In the genomic region with DNA sequence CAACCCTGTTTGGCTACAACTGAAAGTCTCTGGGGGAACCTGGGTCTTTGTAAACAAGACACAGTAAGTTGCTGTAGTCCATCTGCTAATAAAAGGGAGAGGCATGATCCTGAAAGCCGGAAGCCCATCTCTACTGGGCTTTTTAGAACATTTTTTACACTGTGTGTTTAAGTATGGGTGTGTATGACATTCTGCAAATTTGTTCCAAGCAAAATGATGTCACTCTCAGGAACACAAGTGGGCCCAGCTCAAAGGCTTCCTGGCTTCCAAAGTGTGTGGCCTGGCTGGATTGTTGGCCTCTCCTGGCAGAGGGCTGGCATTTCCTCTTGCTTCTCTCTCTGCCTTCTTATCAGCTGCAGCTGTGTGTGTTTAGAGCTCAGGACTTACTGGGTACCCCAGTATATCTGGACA, we compare ENCODE assay signal across 10 mouse cellular contexts. TPM values are rescaled to one million over a fixed set of nuclear protein-coding genes. Genes with fewer than 3 reads are reported as not detected.
A peak's percentile ranks its signal among the peaks of the same experiment; 100 is the strongest.
DNase-seq lines count a peak whose midpoint lies in the region; ATAC-seq and TF ChIP-seq lines count a peak whose summit lies in the region.
"Had no signal": no experiment of that assay in that cellular context is flagged by ENCODE, and none has a peak within 500 bp of the region (broad histone marks: within the 10 kb centered on the region; RNA-seq: fewer than 3 reads in every experiment).

No protein-coding gene starts in this region.

- no peak overlapping the region for H3K9ac ChIP-seq in embryonic facial prominence, embryonic 12.5 days
- H3K9ac ChIP-seq in intestine, postnatal 0 days (ENCODE audit: low read depth, low read length): no peak overlapping the region
- H3K9ac ChIP-seq in forebrain, embryonic 15.5 days (replicated peaks): no peak overlapping the region
- no peak overlapping the region for H3K9ac ChIP-seq in midbrain, embryonic 15.5 days

- H3K36me3 ChIP-seq in embryonic facial prominence, embryonic 12.5 days: peaks cover 13% of the 10 kb centered on the region
- H3K36me3 ChIP-seq in embryonic facial prominence, embryonic 10.5 days (replicated peaks): peaks cover 20% of the 10 kb centered on the region
- H3K36me3 ChIP-seq in intestine, postnatal 0 days (ENCODE audit: control insufficient read depth, insufficient read depth): peaks cover 17% of the 10 kb centered on the region; the same call in 1 of the 2 replicates
- H3K36me3 ChIP-seq in forebrain, embryonic 15.5 days: no peaks in the 10 kb centered on the region
- no peaks in the 10 kb centered on the region for H3K36me3 ChIP-seq in midbrain, embryonic 15.5 days (replicated peaks)

- no peaks in the 10 kb centered on the region for H3K9me3 ChIP-seq in embryonic facial prominence, embryonic 12.5 days
- no peaks in the 10 kb centered on the region for H3K9me3 ChIP-seq in embryonic facial prominence, embryonic 10.5 days
- H3K9me3 ChIP-seq in intestine, postnatal 0 days (ENCODE audit: control insufficient read depth): no peaks in the 10 kb centered on the region
- H3K9me3 ChIP-seq in forebrain, embryonic 15.5 days: no peaks in the 10 kb centered on the region
- no peaks in the 10 kb centered on the region for H3K9me3 ChIP-seq in midbrain, embryonic 15.5 days
- H3K9me3 ChIP-seq: forebrain, embryonic 10.5 days had no signal

- DNase-seq in embryonic facial prominence, embryonic 10.5 days (ENCODE audit: low spot score): no peak
- DNase-seq in lung, postnatal 4 days: peak; percentile 69 to 77
- DNase-seq in testis, postnatal 14 days (ENCODE audit: low spot score): no peak
- DNase-seq: adrenal gland, postnatal 10 days had no signal

- H3K4me3 ChIP-seq in embryonic facial prominence, embryonic 12.5 days: no peak overlapping the region
- H3K4me3 ChIP-seq in embryonic facial prominence, embryonic 10.5 days: no peak overlapping the region
- no peak overlapping the region for H3K4me3 ChIP-seq in embryonic fibroblast, embryonic 13.5 days (ENCODE audit: insufficient read depth, low read length)
- no peak overlapping the region for H3K4me3 ChIP-seq in intestine, postnatal 0 days (ENCODE audit: low read depth, low read length)
- H3K4me3 ChIP-seq in forebrain, embryonic 15.5 days: no peak overlapping the region
- no peak overlapping the region for H3K4me3 ChIP-seq in midbrain, embryonic 15.5 days

- no peak for TF ChIP-seq CTCF in embryonic fibroblast, embryonic 13.5 days (IDR thresholded peaks at IDR 0.05; ENCODE audit: borderline replicate concordance, insufficient read depth, low read length)
- no peak for TF ChIP-seq CTCF in intestine, postnatal 0 days (IDR thresholded peaks at IDR 0.05; ENCODE audit: low read depth)

- no peaks in the 10 kb centered on the region for H3K27me3 ChIP-seq in embryonic facial prominence, embryonic 12.5 days
- no peaks in the 10 kb centered on the region for H3K27me3 ChIP-seq in embryonic facial prominence, embryonic 10.5 days (replicated peaks; ENCODE audit: low read depth, poor library complexity, severe bottlenecking)
- no peaks in the 10 kb centered on the region for H3K27me3 ChIP-seq in intestine, postnatal 0 days (replicated peaks; ENCODE audit: control insufficient read depth, insufficient read depth, low read length)
- no peaks in the 10 kb centered on the region for H3K27me3 ChIP-seq in forebrain, embryonic 15.5 days
- H3K27me3 ChIP-seq in midbrain, embryonic 15.5 days (replicated peaks): no peaks in the 10 kb centered on the region

- WGBS in embryonic facial prominence, embryonic 12.5 days: 63% methylated on average over 1 of the region's 1 CpGs
- WGBS in embryonic facial prominence, embryonic 10.5 days: 79% methylated on average over 1 of the region's 1 CpGs
- 50% methylated on average over 1 of the region's 1 CpGs for WGBS in intestine, postnatal 0 days
- 82% methylated on average over 1 of the region's 1 CpGs for WGBS in forebrain, embryonic 15.5 days
- WGBS in midbrain, embryonic 15.5 days: 88% methylated on average over 1 of the region's 1 CpGs

- H3K4me2 ChIP-seq in embryonic facial prominence, embryonic 12.5 days (replicated peaks): no peak overlapping the region; the same call in 1 of the 2 replicates
- H3K4me2 ChIP-seq in intestine, postnatal 0 days (replicated peaks; ENCODE audit: low read depth): no peak overlapping the region
- no peak overlapping the region for H3K4me2 ChIP-seq in forebrain, embryonic 15.5 days (replicated peaks)
- H3K4me2 ChIP-seq in midbrain, embryonic 15.5 days: no peak overlapping the region

- ATAC-seq in embryonic facial prominence, embryonic 12.5 days (ENCODE audit: insufficient number of reproducible peaks, insufficient read depth, low FRiP score, low TSS enrichment): no peak
- ATAC-seq in intestine, postnatal 0 days: no peak
- ATAC-seq in forebrain, embryonic 15.5 days (replicated peaks): no peak
- ATAC-seq in midbrain, embryonic 15.5 days (replicated peaks): no peak

- 0 out of 2 replicates have a peak overlapping the region, but pooled peaks have one; percentile 19 for H3K27ac ChIP-seq in embryonic facial prominence, embryonic 12.5 days
- H3K27ac ChIP-seq in embryonic facial prominence, embryonic 10.5 days (replicated peaks): no peak overlapping the region
- H3K27ac ChIP-seq in embryonic fibroblast, embryonic 13.5 days (ENCODE audit: insufficient read depth, low read length): peak overlapping the region; percentile 80
- peak overlapping the region; percentile 50 for H3K27ac ChIP-seq in intestine, postnatal 0 days (ENCODE audit: low read depth, low read length)
- no peak overlapping the region for H3K27ac ChIP-seq in forebrain, embryonic 15.5 days (replicated peaks)
- no peak overlapping the region for H3K27ac ChIP-seq in midbrain, embryonic 15.5 days

- peaks cover 10% of the 10 kb centered on the region for H3K4me1 ChIP-seq in embryonic facial prominence, embryonic 12.5 days
- H3K4me1 ChIP-seq in embryonic facial prominence, embryonic 10.5 days: peaks cover 39% of the 10 kb centered on the region
- H3K4me1 ChIP-seq in embryonic fibroblast, embryonic 13.5 days (ENCODE audit: control insufficient read depth, insufficient read depth, low read length): peaks cover 7% of the 10 kb centered on the region
- 0 out of 2 replicates have a peak, but pooled peaks cover 7% of the 10 kb centered on the region for H3K4me1 ChIP-seq in intestine, postnatal 0 days (replicated peaks; ENCODE audit: control insufficient read depth, insufficient read depth, low read length)
- peaks cover 21% of the 10 kb centered on the region for H3K4me1 ChIP-seq in forebrain, embryonic 15.5 days
- H3K4me1 ChIP-seq in midbrain, embryonic 15.5 days: peaks cover 26% of the 10 kb centered on the region

- no peak for TF ChIP-seq POLR2A in embryonic fibroblast, embryonic 13.5 days (IDR thresholded peaks at IDR 0.05; ENCODE audit: low read depth, low read length)

RNA-seq across cellular contexts. Expression of a gene that starts 1.1 kb away (rescaled TPM):
- 50.8 and 55.6 TPM in 2 replicates for polyA plus RNA-seq in embryonic facial prominence, embryonic 12.5 days (2016; fragmentation: Nextera tagmentation; extraction: Ambion mirVana)
- 44.5 and 48.0 TPM in 2 replicates for polyA plus RNA-seq in embryonic facial prominence, embryonic 10.5 days (2016; fragmentation: Nextera tagmentation; extraction: Ambion mirVana)
- polyA plus RNA-seq in embryonic fibroblast, embryonic 13.5 days (2011; ENCODE audit: insufficient read length, low read depth, missing spikeins): 50.0 and 61.4 TPM in 2 replicates
- 32.2 and 37.7 TPM in 2 replicates for polyA plus RNA-seq in intestine, postnatal 0 days (2015; fragmentation: Nextera tagmentation; extraction: Ambion mirVana)
- polyA plus RNA-seq in forebrain, embryonic 15.5 days (2015; fragmentation: Nextera tagmentation; extraction: Ambion mirVana): 39.9 and 42.0 TPM in 2 replicates
- 19.6 and 21.5 TPM in 2 replicates for polyA plus RNA-seq in midbrain, embryonic 15.5 days (2015; fragmentation: Nextera tagmentation; extraction: Ambion mirVana)

RNA-seq across cellular contexts. Expression of a gene that starts 15.2 kb away (rescaled TPM):
- polyA plus RNA-seq in embryonic facial prominence, embryonic 12.5 days (2016; fragmentation: Nextera tagmentation; extraction: Ambion mirVana): 57.9 and 59.8 TPM in 2 replicates
- polyA plus RNA-seq in embryonic facial prominence, embryonic 10.5 days (2016; fragmentation: Nextera tagmentation; extraction: Ambion mirVana): 61.2 and 65.7 TPM in 2 replicates
- polyA plus RNA-seq in embryonic fibroblast, embryonic 13.5 days (2011; ENCODE audit: insufficient read length, low read depth, missing spikeins): 13.7 and 16.7 TPM in 2 replicates
- polyA plus RNA-seq in intestine, postnatal 0 days (2015; fragmentation: Nextera tagmentation; extraction: Ambion mirVana): 65.1 and 65.8 TPM in 2 replicates
- polyA plus RNA-seq in forebrain, embryonic 15.5 days (2015; fragmentation: Nextera tagmentation; extraction: Ambion mirVana): 36.6 and 38.2 TPM in 2 replicates
- polyA plus RNA-seq in midbrain, embryonic 15.5 days (2015; fragmentation: Nextera tagmentation; extraction: Ambion mirVana): 38.8 and 41.6 TPM in 2 replicates

RNA-seq across cellular contexts. Expression of a gene that starts 15.3 kb away (rescaled TPM):
- 0.55 and 1.2 TPM in 2 replicates for polyA plus RNA-seq in embryonic facial prominence, embryonic 12.5 days (2016; fragmentation: Nextera tagmentation; extraction: Ambion mirVana)
- 0.80 and 0.93 TPM in 2 replicates for polyA plus RNA-seq in embryonic facial prominence, embryonic 10.5 days (2016; fragmentation: Nextera tagmentation; extraction: Ambion mirVana)
- polyA plus RNA-seq in embryonic fibroblast, embryonic 13.5 days (2011; ENCODE audit: insufficient read length, low read depth, missing spikeins): not detected in 2 replicates
- 1.0 and 1.3 TPM in 2 replicates for polyA plus RNA-seq in intestine, postnatal 0 days (2015; fragmentation: Nextera tagmentation; extraction: Ambion mirVana)
- 1.5 and 3.3 TPM in 2 replicates for polyA plus RNA-seq in forebrain, embryonic 15.5 days (2015; fragmentation: Nextera tagmentation; extraction: Ambion mirVana)
- polyA plus RNA-seq in midbrain, embryonic 15.5 days (2015; fragmentation: Nextera tagmentation; extraction: Ambion mirVana): 3.2 and 3.3 TPM in 2 replicates

RNA-seq across cellular contexts. Expression of a gene that starts 24.8 kb away (rescaled TPM):
- polyA plus RNA-seq in embryonic facial prominence, embryonic 12.5 days (2016; fragmentation: Nextera tagmentation; extraction: Ambion mirVana): 21.6 and 23.9 TPM in 2 replicates
- 18.1 and 18.5 TPM in 2 replicates for polyA plus RNA-seq in embryonic facial prominence, embryonic 10.5 days (2016; fragmentation: Nextera tagmentation; extraction: Ambion mirVana)
- 11.1 TPM in 2 replicates for polyA plus RNA-seq in embryonic fibroblast, embryonic 13.5 days (2011; ENCODE audit: insufficient read length, low read depth, missing spikeins)
- 12.9 and 16.0 TPM in 2 replicates for polyA plus RNA-seq in intestine, postnatal 0 days (2015; fragmentation: Nextera tagmentation; extraction: Ambion mirVana)
- 20.7 and 22.0 TPM in 2 replicates for polyA plus RNA-seq in forebrain, embryonic 15.5 days (2015; fragmentation: Nextera tagmentation; extraction: Ambion mirVana)
- 19.8 and 22.3 TPM in 2 replicates for polyA plus RNA-seq in midbrain, embryonic 15.5 days (2015; fragmentation: Nextera tagmentation; extraction: Ambion mirVana)

RNA-seq across cellular contexts. Expression of a gene that starts 44.2 kb away (rescaled TPM):
- 164 and 178 TPM in 2 replicates for polyA plus RNA-seq in embryonic facial prominence, embryonic 12.5 days (2016; fragmentation: Nextera tagmentation; extraction: Ambion mirVana)
- 138 and 143 TPM in 2 replicates for polyA plus RNA-seq in embryonic facial prominence, embryonic 10.5 days (2016; fragmentation: Nextera tagmentation; extraction: Ambion mirVana)
- 284 and 337 TPM in 2 replicates for polyA plus RNA-seq in embryonic fibroblast, embryonic 13.5 days (2011; ENCODE audit: insufficient read length, low read depth, missing spikeins)
- polyA plus RNA-seq in intestine, postnatal 0 days (2015; fragmentation: Nextera tagmentation; extraction: Ambion mirVana): 181 and 189 TPM in 2 replicates
- 64.6 and 69.0 TPM in 2 replicates for polyA plus RNA-seq in forebrain, embryonic 15.5 days (2015; fragmentation: Nextera tagmentation; extraction: Ambion mirVana)
- polyA plus RNA-seq in midbrain, embryonic 15.5 days (2015; fragmentation: Nextera tagmentation; extraction: Ambion mirVana): 43.8 and 48.7 TPM in 2 replicates

Comparison
In these comparisons a context has a peak if more than half of its experiments do, and no peak if none do; other contexts are left out.
1. H3K27ac ChIP-seq: peak in embryonic facial prominence, embryonic 12.5 days (single experiment), embryonic fibroblast, embryonic 13.5 days (single experiment) and intestine, postnatal 0 days (single experiment); none in embryonic facial prominence, embryonic 10.5 days (single experiment), forebrain, embryonic 15.5 days (single experiment) and midbrain, embryonic 15.5 days (single experiment).
2. DNase-seq: peak in lung, postnatal 4 days (2 of 2); none in embryonic facial prominence, embryonic 10.5 days (single experiment) and testis, postnatal 14 days (single experiment).